Mouse (Mus musculus) E14TG2a.4 (cell line): ENCODE measurements around the gene Gm9747.

ENCODE experiments used
- CTCF ChIP-seq: conservative IDR thresholded peaks from 2 replicates; pipeline ENCODE4 v1.5.1; 2014; ENCODE audit warnings: low read length
- POU5F1 ChIP-seq: IDR thresholded peaks from 2 replicates; pipeline ENCODE4 v1.6.1; 2014; ENCODE audit warnings: low read length, borderline replicate concordance

DNA sequence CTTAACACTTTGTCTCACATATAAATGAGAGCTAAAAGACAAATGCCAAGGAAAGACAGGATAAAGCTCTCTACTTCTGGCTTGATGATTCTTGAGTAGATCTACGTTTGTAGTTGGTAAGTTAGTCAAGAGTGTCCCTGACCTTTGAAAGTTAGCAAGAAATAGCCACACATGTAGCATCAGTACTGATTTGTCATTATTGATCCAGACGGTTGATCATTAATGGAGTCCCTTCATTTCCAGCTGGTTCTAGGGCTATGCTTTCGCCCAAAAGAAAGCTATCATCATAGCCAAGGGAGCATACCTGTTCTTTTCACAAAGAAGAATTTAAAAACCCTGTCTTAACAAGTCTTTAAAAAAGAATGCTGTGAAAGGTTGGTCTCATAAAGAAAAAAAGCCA is 1.7 kb downstream of the Gm9747 start:
- TF ChIP-seq CTCF (no peak), POU5F1 (no peak)
